Mouse (Mus musculus) neural tube, postnatal 0 days (tissue): Measurements from ENCODE around the gene Hgf. TPM values are rescaled to one million over a fixed set of nuclear protein-coding genes. Genes with fewer than 3 reads are reported as not detected.

ENCODE experiments used
- polyA plus RNA-seq: library from polyadenylated mRNA; unstranded; fragments of >200 nt; fragmentation: Nextera tagmentation; extraction: Ambion mirVana; gene quantifications from 2 replicates; pipeline ENCODE4 v1.2.1, GENCODE M21; 2015

Hgf gene
- polyA plus RNA-seq, result 0.30 and 0.42 TPM in 2 replicates

DNA sequence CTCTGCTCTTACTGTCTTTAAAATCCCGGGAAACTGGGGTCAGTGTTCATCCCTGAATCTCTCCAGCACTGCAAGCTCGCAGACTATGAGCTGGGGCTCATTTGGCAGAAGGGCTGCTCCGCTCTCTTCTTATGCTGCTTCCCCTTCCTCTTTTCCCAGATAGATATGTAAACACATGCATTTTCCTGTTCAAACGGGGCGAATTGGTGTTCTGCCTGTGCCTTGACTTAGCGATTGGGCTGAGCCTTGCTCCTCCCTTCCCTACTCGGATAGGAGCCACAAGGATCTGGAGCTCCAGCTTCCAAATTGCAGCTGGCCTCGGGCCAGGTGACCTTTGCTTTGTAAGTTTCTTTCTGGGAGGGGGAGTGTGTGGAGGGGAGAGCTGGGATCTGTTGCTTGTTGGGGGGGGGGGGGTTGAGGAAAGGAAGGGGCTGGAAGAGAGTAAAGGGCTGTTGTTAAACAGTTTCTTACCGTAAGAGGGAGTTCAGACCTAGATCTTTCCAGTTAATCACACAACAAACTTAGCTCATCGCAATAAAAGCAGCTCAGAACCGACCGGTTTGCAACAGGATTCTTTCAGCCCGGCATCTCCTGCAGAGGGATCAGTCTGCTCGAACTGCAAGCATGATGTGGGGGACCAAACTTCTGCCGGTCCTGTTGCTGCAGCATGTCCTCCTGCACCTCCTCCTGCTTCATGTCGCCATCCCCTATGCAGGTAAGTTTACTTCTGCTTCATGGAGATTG lies at the start of gene Hgf:
Gene Hgf (plus strand): TSS at position 192 of the 744 bp plus-strand sequence.

Other genes starting within 250 kb of the Hgf start
- not detected in 2 replicates for gene Gm28710, start 238.3 kb downstream of the Hgf start, polyA plus RNA-seq